Mouse (Mus musculus): ENCODE data around the gene Hmg20b.

The Hmg20b gene

DNA sequence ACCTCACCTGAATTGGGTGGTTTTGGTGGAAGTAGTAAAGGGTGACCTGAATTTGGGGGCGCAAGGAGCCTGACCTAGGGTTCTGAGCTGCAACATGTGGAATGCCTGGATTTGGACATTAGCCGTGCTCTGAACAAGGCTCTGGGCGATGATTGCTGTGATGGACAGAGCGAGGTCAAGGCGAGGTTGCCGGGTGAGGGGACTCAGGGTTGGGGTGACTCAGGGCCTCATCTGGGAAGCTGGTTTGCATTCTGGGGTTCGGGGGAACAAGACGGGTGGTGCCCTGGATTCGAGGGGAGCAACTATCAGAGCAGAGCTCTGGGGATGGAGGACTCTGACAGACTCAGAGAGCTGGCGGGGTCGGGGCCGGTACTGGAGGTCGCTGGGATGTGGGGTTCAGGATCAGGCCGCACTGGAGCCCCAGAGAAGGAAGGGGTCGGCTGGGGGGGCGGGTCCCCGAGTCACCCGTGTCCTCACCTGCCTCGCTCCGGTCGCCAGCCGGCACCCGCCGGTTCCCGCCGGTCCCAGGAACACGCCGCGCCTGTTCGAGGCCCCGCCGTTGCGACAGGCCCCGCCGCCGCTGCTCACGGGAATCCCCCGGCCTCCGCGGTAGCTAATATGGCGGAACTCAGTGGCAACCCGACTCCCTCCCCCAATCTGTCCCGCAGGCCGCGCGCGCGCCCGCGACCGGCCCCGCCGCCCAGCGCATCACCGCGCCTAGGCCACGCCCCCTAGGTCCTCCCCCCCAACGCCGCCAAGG, 27.7 kb upstream of the Hmg20b start, which contains the start of gene Fzr1:
Fzr1 (minus strand) TSS at position 724 of the 760 bp plus-strand sequence.
- DNase-seq: no peak

DNA sequence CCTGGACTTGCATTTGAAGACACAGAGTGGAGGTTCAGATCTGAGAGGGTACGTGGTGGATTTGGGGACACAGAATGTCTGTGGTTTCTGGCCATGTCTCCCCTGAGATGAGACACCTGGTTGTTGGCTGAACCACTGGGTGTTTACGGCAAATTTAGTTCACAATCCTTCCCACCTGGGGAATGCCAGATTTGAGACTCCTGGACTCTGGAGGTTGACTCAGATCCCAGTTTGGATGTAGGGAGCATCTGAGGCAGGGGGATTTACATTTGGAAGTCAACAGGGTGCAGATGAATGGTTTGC, 27.0 kb upstream of the Hmg20b start:
- no peak for DNase-seq

DNA sequence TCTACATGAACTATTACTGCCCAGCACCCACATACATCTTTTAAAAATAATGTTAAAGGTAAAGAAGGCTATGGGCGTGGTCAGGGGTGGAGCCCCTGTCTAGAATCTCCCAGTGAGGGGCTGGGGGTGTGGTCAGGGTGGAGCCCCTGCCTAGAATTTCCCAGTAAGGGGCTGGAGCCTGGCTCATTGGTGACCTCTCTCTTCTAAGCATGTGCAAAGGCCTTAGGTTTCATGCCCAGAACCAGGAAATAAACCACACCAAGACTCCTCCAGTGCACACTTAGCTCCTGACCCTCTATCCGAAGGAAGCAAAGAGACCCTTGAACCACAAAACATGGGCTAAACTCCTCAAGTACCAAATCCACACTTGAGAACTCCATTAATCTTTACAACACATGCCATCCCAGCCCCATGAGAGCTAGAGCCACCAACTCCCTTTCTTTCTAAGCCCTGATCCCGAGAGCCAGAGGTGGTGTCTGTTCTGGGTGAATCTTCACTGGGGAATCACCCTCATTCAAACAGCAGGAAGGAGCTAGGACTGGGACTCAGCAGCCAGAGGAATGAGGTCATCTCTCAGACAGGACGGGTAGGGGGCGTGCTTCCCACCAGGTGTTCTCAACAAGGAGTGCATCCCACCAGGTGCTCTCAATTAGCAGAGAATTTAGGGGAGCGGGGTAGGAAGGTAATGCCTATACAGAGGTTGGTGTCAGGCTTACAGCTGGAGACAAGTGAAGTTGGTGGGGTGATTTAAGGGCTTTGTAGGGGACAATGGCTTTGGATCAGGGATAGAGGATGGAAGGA, 26.5 kb upstream of the Hmg20b start:
- DNase-seq: no peak

DNA sequence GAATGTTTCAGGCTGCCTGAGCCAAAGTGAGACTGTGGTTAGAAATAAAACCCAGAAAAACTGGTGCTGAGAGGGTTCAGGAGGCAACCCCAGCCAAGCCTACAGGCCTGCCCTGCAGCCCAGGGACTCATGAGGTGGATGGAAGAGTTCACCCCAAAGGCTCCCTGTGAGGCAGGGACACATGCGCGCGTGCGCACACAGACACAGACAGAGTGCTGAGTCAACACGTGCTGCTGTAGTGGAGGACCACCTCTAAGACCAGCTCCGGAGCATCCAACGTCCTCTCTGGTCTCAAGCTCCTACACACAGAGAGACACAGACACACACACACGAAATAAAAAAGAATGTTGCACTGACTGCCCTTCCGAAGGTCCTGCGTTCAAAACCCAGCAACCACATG, 25.0 kb upstream of the Hmg20b start:
- no peak for DNase-seq

DNA sequence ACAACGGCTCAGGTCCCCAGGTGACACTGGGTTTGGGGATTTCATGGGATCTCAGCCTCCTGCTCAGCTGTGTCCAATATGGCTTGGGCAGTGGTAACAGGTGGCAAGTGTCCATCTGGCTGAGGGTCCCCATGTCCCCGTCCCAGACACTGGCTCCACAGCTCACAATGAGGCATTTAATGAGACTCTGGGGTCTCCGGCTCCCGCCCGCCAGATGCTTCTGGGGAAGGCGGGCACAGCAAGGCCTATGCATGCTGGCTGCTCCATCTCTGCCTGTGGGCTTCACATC, 16.9 kb upstream of the Hmg20b start:
- no peak for DNase-seq

DNA sequence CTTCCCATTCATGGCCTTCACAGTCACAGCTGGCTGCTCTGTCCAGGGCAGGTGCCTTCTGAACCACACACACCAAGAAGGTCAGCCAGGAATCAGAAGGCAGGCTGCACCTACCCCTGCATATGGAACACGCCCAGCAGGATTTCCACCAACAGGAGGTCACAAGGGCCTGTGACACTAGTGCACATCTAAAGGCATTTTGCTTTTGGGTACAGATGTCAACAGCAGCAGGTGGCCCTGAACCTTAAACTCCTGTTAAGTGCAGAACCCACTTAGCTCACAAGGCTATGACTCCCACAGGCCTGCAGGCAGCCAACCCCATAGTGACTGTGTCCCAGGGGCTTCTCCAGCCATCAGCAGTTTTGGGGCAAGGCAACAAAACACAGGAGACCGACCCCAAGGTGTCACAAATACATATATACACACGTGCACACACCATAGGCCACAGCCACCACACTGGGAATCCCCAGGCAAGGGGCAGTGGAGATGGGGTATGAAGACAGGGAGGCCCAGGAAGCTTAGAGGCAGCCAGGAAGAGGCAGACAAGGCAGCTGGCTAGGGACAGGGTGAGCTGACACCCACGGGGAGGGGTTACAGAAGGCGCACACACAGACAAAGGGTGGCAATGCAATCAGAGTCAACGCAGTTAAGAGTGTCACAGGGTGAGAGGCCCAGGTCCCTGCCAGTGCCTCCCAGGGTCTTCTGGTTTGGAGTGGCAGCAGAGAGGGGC, 16.4 kb upstream of the Hmg20b start:
- no peak for DNase-seq

DNA sequence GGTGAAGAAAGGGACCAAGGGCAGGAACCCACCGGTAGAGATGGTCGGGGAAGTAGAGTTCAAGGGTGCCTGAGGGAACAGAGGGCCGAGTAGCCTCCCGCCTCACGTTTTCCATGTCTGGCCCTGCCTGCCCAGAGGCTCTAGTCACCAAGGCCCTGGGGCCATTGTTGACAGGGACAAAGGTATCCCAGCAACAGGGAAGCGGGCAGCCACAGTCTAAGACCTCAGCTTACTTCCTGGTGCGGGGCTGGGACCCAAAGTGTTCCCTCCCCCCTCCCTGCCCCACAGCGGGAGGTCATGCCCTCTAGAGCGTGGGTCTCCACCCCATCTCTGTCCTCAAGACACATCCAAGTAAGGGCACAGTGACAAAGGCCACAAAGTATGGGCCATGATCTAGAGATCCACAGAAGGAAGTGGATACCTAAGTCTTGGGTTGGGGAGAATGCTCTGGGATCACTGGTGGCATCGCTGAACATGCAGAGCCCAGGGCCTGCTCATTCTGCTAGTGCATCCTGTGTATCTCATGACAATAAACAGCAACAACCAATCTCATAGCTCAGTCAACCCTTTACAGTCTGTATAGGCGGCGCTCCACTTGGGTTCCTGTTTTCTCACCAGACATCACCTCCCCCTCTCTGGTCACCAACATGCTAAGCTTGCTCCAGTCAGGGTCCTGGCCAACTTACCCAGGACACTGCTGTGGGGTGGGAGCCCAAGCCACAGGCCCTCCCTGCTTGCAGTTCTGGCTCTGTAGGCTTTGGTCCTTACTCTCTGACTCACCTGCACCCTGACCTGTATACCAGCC, 15.6 kb upstream of the Hmg20b start, which contains the start of gene 4930404N11Rik:
4930404N11Rik (minus strand) TSS at position 145 of the 805 bp plus-strand sequence.
- DNase-seq: no peak

DNA sequence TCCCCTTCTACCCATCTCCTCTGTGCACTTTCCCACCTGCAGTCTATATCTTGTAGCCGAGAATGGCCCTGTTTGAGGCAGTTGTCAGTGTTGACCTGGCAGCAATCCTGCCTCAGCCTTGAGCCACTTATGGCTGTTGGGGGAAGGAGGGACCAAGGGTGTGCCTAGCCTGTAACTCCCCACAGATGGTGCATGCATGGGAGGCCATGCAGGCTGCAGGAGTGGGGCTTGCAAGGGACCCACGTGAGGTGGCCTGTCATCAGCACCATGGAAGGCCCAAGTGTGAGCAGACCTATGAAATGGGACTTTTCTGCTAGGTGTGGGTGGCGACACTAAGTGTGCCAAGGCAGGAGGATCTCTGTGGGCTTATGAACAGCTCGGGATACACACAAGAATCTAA, 14.8 kb upstream of the Hmg20b start:
- no peak for DNase-seq

DNA sequence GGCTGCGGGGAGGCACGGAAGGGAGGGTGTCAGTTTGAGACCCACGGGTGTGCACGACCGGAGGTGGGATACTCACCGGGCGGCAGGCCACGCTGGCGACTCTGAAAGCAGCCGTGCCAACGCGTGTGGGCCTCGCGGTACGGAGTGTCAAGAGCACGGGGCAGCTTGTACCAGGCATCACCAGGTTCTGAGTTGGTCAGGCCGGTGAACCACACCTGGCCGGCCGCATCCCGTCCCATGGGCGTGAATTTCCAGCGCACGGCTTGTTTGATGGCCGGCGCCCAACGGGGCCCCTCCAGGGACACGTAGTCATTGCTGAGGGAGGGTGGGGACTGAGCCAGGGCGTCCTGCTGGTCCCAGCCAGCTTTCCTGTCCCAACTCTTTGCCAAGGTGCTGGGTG, 14.4 kb upstream of the Hmg20b start:
- no peak for DNase-seq

DNA sequence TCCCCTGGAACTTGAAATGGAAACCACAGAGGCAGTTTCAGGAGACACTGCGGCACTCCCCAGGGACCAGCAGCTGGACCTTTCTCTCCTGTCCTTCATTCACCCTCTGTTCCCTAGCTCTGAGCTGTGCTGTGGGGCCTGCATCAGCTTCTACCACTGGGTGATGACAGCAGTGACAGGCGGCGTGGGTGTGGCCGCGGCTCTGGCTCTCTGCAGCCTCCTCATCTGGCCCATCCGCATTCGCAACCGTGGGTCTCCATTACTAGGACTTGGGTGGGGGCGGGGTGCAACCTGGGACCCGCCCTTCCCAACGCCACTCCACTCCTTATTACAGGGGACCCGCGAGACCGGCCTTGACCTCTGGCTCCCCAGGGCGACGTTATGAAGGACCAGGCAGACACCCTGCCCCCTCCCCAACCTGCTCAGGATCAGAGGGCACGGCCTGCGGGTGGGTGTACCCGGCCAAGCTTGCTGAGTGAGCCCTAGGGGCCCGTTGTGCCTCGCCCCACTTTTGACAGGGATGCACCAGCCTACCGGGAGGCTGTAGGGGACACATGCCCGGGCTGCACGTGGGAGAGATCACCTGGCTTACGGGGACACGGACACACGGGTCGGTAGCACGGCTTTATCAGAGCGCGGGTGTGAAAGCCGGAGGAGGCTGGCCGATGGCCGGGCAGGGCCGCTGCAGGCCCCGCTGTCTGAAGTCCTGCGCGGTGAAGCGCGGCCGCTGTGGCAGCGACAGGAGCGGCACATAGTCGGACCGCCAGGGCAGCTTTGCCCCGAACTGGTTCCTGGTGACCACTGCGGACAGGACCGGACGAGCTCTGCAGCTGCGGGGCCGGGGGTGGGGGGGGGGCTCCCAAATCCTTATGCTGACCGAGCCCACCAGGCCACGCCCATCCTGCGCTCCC, 13.4 kb upstream of the Hmg20b start:
- DNase-seq: no peak

DNA sequence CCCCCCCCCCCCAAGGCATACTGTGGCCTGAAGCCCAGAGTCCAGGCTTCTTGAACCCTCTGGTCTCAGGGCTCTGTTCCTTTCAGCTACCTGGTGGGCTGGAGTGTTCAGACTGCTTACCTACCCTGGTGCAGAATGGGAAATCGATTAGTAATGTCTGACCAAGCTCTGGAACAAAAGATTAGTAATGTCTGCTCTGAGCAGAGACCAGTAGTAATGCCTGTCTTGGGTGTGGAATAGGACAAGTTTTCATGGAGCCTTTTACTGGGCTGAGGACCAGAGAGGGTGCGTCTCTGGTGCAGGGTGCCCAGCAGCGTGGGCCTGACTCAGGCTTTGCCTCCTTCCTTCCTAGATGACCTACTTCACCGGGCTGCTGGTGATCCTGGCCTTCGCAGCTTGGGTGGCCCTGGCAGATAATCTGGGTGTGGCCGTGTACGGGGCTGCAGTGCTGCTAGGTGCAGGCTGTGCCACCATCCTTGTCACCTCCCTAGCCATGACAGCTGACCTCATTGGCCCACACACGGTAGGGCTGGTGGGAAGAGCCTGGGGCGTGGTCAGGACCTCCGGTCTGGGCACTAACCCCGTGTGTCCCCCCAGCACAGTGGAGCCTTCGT, 12.2 kb upstream of the Hmg20b start:
- DNase-seq: no peak

DNA sequence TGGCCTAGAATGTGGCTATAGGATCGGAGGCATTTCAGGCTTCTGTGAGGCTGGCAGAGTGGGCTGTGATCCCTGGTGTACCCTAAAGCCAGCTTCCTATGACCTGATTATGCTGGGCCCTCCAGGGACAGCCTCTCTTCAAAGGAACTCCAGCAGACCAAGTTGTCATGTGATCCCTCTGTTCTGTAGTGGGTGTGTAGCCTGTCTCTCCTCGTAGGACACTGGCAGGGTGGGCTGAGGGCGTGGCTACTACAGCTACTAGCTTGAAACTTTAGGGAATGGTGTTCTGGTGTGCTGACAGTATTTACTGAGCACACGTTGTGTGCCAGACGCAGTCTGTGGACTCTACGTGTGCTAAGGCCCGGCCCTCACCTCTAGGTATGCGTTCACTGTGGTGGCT, 10.4 kb upstream of the Hmg20b start:
- no peak for DNase-seq

DNA sequence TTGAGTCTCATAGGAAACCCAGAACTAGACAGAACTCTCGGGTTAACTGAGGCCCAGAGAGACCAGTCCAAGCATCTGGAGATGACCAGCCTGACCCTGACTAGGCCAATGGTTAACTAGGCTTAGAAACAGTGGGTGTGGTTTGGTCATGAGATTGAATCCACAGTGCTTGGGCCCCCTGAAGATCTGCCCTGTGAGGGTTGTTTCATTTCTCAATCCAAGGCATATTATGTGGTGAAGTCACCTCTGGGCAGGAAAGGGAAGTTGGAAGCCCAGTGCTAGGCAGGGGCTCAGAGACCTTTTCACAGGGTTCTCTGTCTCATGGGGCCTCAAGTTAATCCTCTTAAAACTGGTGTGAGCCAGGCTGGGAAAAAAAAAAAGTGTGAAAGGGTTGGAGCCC, 8.6 kb upstream of the Hmg20b start:
- DNase-seq: no peak

DNA sequence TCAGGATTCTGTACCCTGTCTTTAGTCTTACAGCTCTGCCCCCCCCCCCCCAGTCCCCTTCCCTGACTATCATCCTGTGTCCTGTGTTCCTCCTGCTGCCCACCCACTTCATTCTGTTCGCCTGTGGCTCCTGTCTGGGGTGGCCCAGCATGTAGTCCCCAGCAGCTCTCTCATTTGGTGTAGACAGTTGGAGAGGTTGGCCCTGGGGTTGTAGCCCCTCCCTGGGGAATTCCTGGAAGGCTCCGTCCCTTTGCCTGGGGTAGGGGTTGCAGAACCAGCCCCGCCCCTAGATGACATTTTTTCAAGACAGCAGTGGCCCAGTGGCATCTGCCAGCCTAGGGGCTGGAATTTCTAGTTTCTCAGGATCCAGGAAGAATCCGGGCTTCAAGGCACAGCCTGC, 7.9 kb upstream of the Hmg20b start:
- peak; percentile 41 for DNase-seq

DNA sequence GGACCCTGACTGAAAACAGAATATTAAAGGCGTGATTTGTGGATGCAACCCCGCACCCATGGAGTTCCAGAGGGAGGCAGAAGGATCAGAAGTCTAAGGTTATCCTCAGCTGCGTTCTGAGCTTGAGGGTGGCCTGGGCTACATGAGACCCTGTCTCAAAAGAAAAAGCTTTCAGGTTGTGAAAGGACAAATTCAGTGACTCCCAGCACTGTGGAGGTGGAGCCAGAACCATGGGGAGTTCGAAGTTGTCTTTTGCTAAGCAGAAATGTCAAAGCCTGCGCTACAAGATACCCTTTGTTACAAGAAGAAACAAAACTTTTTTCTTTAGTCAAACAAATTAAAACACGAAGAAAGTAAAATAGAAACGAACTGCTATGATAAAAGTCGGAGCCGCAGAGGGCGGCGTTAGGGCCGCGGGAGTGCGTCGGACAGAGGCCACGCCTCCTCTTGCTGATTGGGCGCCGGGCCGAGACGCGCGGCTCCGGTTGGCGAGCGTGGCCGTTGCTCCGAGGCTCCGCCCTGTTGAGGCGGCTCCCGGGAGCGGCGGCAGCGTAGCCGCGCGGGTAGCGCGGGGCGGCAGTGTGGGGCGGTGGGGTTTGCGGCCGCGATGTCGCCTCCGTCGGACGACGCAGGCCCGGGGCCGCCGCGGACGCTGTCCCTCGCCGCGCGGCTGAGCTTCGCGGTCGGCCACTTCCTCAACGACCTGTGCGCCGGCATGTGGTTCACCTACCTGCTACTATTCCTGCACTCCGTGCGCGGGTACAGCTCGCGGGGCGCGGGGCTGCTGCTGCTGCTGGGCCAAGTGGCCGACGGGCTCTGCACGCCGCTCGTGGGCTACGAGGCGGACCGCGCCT, 6.9 kb upstream of the Hmg20b start, which contains the start of gene Mfsd12:
Mfsd12 (plus strand) TSS at position 501 of the 854 bp plus-strand sequence.
- DNase-seq: peak; percentile 95

DNA sequence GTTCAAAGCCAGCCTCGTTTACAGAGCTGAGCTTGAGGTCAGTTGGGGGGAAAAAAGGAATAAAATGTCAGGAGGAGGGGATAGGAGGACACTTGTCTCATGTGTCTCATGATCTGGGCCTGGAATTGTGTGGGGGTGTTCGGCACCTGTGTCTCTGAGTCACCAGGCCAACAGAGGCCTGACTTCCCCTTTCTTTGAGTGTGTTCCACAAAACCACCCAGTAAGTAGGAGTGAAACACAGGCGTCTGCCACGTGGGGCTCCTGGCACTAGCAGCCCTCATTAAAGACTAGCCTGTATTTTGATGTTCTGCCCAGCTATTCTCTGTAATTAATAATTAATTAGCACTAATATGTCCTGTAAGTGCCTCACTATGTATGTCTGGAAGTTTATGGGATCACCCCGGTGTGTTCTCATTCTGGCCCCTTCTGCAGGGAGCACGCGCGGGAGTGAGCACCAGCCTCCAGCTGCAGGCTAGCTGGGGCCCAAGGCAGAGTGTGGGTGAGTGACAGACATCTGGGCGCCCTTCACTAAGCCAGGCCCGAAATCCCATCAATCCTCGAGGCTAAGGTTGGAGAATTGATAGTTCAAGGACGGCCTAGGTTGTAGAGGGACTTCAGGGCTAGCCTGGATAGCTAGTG, 6.2 kb upstream of the Hmg20b start:
- no peak for DNase-seq

DNA sequence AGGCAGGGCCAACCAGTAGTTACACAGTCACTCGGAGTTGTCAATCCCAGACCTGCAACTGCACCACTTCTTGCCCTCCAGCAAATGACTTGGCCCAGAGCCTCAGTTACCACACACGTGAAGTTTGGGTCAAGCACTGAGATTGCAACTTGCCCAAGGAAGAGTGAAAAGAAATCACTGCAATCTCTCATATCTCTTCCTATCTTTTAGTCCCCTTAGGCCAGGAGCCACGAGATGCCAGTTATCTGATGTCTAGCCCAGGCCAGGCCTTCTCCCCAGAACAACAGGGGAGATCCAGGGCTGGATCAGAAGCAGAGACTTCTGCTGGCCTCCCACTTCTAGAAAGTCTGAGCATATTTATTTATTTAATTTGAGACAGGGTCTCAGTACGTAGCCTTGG, 5.3 kb upstream of the Hmg20b start:
- DNase-seq: no peak

DNA sequence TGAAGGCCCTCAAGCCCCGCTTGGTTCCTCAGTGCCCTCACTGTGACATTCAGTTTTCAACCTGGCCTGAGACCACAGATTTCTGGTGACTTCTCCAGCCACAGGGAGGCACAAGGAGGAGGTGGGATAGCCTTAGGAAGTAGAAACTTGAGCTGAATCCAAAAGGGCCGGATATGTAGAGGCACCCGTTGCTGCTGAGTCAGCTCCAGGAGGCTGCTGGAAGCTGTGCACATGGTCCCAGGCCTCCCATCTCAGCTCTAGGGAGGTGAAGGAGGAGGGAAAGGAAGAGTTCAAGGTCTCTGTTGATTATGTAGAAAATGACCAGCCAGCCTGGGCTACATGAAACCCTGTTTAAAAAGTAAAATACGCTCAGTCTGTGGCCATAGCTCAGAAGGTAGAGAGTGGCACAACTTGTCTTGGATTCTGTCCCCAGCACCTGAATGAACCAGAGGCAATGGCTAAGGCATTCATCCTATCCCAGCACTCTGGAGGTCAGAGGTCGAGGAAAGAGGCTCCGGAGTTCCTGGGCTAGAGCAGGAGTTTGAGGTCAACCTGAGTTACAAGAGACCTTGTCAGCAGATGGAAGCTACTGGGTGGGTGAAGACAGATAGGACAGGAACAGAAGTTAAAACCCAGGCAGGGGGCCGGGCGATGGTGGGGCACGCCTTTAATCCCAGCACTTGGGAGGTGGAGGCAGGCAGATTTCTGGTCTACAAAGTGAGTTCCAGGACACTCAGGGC, 4.6 kb upstream of the Hmg20b start:
- no peak for DNase-seq

DNA sequence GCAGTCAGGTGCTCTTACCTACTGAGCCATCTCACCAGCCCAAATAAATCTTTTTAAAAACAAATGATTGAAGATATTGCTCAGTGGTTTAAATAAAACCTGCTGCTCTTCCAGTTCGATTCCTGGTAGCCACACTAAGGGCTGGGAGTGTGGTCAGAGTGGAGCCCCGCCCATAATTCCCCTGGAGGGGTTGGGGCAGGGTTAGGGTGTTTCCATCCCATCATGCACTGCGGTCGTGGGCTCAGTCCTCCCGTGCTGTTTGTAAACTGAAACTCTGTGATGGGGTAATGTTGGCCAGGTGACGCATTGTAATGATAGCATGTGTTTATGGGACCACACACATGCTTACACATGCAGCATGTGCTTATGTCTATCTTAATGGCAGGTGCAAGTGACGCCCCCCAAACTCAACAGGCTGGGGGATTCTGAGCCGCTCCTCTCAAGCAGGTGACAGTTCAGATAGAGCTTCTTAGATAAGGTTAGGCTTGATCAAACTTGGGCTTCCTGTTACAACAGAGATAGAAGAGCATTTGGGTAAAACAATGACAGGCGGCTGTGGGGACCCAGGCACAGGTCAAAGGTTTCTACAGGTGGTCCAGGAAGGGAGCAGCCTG, 1.5 kb upstream of the Hmg20b start:
- DNase-seq: peak; percentile 45

All from lung, postnatal 10 days (tissue).